Mouse (Mus musculus): ENCODE measurements at regions not wholly inside any gene's neighbourhood (a gene's known extent, or its start where the extent isn't known, plus 50 kb on each side); places are given as distances from the start of the nearest gene placed in this dataset.
A peak's percentile ranks its signal among the peaks of the same experiment; 100 is the strongest.
"Not testable (repeated sequence)": the region's sequence is repeated elsewhere in the genome, so short reads cannot be mapped to it uniquely, and the experiment has no call there.

GRCm38 (mm10) chr14:15872013-15872412 lies 377.1 kb upstream of the Ngly1 start:
- DNase-seq (ENCODE audit: low read depth, low spot score): no peak

DNA sequence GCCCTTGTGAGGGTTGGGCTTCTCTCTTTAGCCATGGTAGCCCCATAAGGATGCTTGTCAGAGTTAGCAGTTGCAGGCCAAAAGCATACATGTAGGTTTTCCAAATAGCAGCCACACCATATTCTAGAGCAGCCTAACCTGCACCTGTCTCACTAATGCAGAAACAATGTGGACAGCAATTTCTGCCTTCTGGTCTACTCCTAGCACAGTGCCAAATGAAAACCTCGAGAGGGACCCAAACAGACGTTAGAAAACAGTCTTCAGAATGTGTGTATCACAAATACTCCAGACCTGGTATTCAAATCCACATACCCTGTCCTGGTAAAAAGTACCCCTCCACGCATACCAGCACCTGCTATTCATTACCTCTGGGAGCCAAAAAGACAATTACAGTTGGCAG lies 368.9 kb upstream of the Ngly1 start:
- DNase-seq (ENCODE audit: low read depth, low spot score): no peak

DNA sequence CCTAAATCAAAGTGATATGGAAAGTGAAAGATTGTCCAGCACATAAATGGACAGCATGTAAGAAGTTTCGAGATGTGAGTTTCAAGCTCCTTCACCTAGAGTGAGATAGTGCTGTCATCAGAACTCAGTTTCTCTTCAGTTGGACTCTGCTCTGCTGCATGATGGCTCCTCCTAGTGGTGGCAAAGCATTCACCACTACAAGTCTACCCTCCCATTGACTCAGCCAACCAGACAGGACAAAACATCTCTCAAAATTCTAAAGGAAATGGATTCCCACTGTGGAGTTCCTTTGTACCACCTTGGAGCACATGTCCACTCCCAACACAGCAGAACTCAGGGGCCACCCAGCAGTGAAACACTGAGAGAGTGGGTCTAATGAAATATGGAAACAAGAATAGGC lies 367.8 kb upstream of the Ngly1 start:
- DNase-seq (ENCODE audit: low read depth, low spot score): peak; percentile 14

DNA sequence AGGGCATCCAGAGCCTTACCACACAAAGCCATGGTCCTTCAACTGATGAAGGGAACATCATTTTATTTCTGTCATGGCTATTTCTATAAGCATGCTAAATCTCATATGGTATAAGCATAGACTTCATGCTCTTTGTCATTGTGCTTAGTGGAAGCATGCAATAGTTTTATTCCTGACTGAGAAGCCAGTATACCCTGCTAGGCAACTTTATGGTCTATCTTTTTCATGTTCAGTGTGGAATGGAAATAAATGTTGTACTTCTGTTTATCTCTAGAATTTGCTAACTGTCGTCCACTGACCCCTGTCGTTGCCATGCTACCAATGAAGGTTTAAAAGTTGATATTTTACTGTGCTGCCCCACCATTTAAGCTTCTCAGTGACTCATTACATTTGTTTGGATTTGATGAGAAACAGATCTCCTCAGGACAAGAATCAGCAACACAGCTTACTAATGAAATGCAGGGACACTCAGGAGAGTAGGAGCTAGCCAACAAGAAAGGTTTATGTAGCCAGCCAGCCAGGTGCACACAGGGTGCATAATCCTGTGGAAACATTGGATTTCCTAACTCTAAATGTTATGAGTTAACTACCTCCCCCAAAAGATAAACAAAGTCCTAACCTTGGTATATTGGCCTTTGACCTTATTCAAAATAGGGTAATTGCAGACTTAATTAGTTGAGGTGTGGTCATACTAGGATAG lies 364.3 kb upstream of the Ngly1 start:
- no peak for DNase-seq (ENCODE audit: low read depth, low spot score)

DNA sequence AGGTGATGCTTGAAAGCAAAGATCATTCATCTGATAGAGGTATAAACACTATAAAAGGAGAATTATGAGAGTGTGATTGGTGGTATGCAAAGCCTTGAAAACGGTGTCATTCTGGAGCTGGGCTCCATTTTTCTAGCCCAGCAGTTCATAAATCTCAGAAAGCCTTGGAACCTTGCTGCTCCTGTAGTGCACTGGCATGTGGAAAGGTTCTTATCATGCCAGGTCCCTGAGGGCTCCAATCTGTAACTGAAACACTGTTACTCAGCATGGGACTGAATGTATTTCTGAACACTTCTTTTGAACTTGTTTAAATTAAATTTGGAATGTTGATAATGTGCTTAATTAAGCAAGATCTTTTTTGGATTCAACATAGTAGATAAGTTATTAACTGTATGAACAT lies 352.0 kb upstream of the Ngly1 start:
- DNase-seq (ENCODE audit: low read depth, low spot score): no peak

- not testable (repeated sequence) for DNase-seq (ENCODE audit: low read depth, low spot score)
Observed at GRCm38 (mm10) chr14:15906429-15906828, 342.7 kb upstream of the Ngly1 start.

- not testable (repeated sequence) for DNase-seq (ENCODE audit: low read depth, low spot score)
Observed at GRCm38 (mm10) chr14:15913206-15913605, 335.9 kb upstream of the Ngly1 start.

DNA sequence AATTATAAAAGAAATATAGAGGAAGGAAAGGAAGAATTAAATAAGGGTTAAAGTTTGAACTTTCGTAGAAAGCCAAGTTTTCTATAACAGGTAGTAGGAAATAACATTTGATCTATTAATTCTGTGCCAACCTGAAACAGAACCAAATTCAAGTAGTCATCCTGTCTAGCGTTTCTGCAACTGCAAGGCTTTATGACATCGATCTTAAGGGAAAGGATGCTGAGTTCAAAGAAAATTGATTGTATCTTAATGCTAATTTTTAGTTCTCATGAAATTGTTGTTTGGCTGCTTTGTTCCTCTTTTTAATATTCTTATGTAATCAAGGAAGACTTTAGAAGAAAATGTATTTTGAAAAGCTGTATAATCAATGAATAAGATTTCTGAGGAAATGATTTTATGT lies 334.9 kb upstream of the Ngly1 start:
- DNase-seq (ENCODE audit: low read depth, low spot score): no peak

- DNase-seq (ENCODE audit: low read depth, low spot score): not testable (repeated sequence)
Observed at GRCm38 (mm10) chr14:15924676-15925075, 324.4 kb upstream of the Ngly1 start.

DNA sequence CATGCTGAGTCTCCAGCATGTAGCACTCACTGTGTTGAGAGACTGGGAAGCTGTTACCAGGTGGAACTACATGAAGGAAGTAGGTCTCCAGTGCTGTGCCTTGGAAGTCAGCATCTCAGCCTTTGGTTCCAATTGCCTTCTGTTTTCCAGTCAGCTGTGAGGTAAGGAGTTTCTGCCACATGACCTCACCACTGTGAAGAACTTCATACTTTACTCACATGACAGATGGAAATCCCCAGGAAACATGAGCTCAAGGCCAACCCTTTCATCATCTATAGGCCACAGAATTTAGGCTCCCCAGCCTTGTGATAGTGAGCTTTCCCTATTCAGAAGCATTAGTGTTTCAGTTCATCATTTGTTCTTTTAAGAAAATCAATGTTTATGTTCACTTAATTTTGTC lies 314.4 kb upstream of the Ngly1 start:
- DNase-seq (ENCODE audit: low read depth, low spot score): no peak

DNA sequence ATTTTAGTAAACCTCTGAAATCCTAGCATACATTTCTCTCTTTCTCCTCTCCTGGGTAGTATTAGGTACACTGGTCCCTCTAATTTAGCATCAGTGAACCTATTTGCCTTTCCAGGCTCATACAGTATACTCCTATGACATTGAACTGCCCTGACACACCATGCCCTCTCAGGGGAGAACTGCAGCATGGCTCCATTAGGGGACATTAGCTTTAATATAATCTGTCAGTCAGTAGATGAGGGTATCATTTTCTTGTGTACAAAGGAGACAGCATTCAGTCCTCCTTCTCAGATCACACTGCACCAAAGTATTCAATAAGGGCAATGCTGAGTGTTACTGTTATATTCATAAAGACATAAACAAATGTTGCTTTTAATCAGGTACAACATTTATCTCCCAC lies 278.8 kb upstream of the Ngly1 start:
- DNase-seq (ENCODE audit: low read depth, low spot score): no peak

DNA sequence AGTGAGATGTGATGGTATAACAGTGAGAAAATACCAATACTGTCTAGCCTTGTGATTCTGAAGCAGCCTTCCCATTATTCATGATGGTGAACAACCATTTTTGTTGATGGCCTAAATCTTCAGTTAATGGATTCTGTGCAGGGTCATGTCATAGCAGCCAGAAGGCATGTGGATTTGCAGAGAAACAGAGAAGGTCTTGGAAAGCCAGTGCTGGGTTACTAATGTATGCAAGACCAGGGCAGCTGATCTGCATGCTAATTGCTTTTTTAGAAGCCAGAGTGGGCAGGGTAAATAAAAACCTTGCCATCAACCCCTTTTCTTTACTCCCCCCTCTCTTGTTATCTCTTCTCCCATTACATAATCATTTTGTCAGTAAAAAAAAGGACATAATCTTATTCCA lies 278.3 kb upstream of the Ngly1 start:
- no peak for DNase-seq (ENCODE audit: low read depth, low spot score)

GRCm38 (mm10) chr14:15971306-15971705 lies 277.8 kb upstream of the Ngly1 start:
- DNase-seq (ENCODE audit: low read depth, low spot score): no peak

DNA sequence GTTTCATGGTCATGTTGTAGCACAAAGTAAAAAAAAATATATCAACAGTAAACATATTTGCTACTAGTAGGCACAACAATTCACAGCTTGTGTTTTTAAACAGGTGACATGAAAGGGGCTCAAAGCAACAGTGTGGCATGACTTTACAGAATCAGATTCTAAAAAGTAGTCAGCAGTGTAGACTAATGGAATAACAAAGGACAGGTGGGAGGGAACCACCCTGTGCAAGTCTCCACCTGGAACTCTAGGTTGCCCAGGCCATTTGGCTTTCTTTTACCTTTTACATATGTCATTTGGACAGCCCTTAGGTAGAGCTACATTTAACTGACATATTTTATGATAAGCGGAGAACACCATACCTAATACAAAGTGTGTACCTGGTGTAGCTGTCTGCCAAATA lies 271.7 kb upstream of the Ngly1 start:
- DNase-seq (ENCODE audit: low read depth, low spot score): no peak

- DNase-seq (ENCODE audit: low read depth, low spot score): peak; percentile 2
Observed at GRCm38 (mm10) chr14:15978329-15978728, 270.8 kb upstream of the Ngly1 start.

DNA sequence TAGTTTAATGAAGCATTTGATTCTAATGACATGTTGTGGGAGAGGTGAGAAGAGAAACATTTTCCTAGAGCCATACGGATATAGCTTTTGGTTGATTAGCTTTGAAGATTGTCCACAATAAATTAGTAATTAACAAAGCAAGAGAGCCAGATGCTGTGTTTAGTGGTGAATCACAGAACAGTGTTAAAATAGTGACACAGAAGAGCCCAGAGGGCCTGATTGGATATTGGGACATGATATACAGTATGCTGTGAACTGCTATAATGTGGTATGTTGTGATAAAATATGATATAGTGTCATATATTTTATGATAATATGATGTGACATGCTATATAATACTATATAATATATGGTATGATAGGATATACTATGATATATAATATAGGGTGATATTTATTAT lies 243.7 kb upstream of the Ngly1 start:
- DNase-seq (ENCODE audit: low read depth, low spot score): no peak

DNA sequence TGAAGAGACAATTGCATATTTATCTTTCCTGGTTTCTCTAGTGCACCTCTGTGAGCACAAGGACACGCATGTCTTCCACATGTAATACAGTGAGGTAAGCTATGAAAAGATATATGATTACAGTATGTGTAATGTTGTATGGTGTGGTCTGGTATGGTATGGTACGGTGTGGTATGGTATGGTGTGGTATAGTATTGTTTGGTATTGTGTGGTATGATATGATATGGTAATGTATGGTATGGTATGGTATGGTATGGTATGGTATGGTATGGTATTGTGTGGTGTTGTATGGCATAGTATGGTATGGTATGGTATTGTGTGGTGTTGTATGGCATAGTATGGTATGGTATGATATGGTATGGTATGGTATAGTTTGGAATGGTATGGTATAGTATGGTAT lies 242.1 kb upstream of the Ngly1 start:
- DNase-seq (ENCODE audit: low read depth, low spot score): no peak

GRCm38 (mm10) chr14:16009778-16010177 lies 239.3 kb upstream of the Ngly1 start:
- no peak for DNase-seq (ENCODE audit: low read depth, low spot score)

DNA sequence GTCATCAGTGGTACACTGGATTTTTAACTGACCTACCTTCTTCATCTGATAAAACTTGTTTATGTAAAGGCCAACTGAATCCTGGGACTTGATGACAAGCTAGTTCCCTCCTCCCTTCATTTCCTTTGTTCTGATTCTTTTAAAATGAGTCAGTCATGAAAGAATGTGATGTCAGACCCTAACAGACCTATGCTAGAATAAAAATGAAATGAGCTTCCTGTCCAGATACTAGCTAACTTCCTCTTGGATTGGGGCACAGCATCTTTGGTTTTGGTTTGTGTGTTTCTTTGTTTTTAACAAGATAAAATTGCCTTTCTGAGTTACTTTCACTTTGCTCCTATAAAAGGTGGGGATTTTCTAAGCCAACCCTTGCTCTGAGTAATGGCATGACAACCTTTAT lies 225.2 kb upstream of the Ngly1 start:
- DNase-seq (ENCODE audit: low read depth, low spot score): no peak

GRCm38 (mm10) chr14:16037771-16038170 lies 211.3 kb upstream of the Ngly1 start:
- DNase-seq (ENCODE audit: low read depth, low spot score): no peak

DNA sequence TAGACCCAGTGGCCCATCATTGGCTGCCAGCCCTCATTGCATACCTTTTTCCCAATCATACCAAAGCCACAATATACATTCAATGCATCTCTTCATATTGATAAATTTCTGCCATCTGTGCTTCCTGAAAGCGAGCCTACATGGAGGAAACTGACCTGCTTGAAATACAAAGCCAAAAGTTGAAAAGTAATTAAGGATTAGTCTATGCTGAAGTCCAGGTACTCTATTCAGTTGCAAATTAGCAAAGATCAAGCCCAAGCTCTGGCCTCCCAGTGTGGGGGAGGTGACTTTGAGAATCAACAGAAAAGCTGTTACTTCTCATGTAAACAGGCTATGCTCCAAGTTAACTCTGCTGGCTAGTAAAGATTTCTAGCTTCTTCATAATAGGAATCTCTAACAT lies 210.7 kb upstream of the Ngly1 start:
- no peak for DNase-seq (ENCODE audit: low read depth, low spot score)

- no peak for DNase-seq (ENCODE audit: low read depth, low spot score)
Observed at GRCm38 (mm10) chr14:16044466-16044865, 204.6 kb upstream of the Ngly1 start.

GRCm38 (mm10) chr14:16072534-16072933 lies 176.5 kb upstream of the Ngly1 start:
- DNase-seq (ENCODE audit: low read depth, low spot score): not testable (repeated sequence)

GRCm38 (mm10) chr14:16074089-16074488 lies 175.0 kb upstream of the Ngly1 start:
- no peak for DNase-seq (ENCODE audit: low read depth, low spot score)

All from embryo, embryonic 11.5 days (tissue).